Mouse (Mus musculus) natural killer cell, adult 2 months (primary cell): ENCODE data around the gene Cyren.

Experiments used
- DNase-seq, 2 experiments: peaks; one replicate each; pipeline ENCODE4 v3.0.0; 2022; ENCODE audit warnings: low spot score in 2 of 2

Gene Cyren

DNA sequence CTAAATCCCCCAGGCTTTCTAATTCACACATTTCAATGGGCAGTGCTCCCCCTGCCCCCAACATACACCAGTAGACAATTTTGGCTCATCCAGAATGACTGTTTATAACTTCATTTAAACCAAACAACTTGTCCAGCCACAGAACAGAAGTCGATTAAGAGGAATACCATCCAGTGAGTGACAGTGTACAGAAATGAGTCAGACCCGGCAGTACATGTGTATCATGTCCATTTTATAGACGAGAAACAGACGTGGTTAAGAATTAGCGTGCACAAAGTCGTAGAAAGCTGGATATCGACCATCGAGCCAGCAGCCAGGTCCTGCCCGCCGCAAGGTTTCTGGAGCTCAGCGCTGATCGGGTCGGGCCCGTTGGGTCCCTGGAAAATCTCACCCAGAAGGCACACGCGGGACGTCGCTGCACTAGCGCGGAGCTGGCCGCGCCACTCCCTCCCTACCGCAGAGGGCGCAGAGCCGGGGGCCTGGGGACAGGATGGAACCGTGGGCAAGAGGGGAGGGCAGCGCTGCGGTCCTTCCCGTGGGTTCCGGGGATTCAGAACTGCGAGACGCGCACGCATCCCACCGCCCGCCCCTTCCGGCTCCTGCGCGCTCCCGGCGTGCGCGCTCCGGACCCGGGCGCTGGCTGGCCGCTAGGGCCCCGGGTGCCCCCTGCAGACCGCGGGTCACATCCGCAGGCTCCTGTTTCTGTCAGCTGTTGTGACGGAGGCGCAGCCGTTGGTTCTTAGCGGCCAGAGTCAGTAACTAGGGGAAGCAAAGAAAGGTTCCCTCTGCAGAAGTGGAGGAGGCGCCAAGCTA is at the start of gene Cyren:
Gene Cyren, minus strand, starts transcription at position 552 of the 813 bp plus-strand sequence.
- peak; percentile 89 to 92 for DNase-seq

- no peak for DNase-seq
These were observed 49.7 kb upstream of the Cyren start for GRCm38 (mm10) chr6:34927594-34927993.

- peak; percentile 49 to 61 for DNase-seq
These were observed 49.3 kb upstream of the Cyren start for GRCm38 (mm10) chr6:34927156-34927555.

DNA sequence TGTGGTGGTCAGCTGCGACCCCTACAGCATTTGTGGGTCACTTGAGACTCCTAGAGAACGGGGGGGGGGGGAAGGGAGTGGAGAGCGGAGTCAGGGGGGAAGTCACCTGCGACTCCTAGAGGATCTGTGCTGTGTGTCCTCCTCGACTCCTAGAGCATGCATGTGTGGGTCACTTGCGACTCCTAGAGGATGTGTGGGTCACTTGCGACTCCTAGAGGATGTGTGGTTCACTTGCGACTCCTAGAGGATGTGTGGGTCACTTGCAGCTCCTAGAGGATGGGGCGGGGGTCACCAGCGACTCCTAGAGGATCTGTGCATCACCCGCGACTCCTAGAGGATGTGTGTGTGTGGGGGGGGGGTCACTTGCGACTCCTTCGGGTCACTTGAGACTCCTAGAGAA is 44.1 kb upstream of the Cyren start:
- DNase-seq: peak; percentile 13 to 42

- DNase-seq: no peak
These were observed 42.8 kb upstream of the Cyren start for GRCm38 (mm10) chr6:34920631-34921030.

- DNase-seq: no peak
These were observed 42.1 kb upstream of the Cyren start, which contains the start of gene Stra8 for GRCm38 (mm10) chr6:34919956-34920355. Gene Stra8, plus strand, starts transcription at chr6:34920163.

DNA sequence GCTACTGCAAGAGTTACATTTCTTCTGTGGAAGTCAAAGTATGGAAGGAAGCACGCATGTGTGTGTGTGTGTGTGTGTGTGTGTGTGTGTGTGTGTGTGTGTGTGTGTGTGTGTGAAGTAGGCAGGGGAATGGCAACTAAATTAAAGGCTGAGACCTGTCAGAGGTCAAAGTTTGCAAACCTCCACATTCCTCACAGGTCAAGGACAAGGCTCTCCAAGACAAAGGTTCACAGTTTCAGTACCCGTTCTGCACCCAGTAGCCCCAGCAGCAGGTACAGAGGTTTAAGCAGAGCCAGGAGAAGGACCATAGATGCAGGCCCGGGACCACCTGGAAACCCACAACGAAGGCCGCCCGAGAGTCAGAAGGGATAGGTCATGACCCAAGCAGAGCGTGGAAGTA is 41.3 kb upstream of the Cyren start:
- no peak for DNase-seq

- DNase-seq: no peak
These were observed 36.6 kb upstream of the Cyren start for GRCm38 (mm10) chr6:34914462-34914861.

DNA sequence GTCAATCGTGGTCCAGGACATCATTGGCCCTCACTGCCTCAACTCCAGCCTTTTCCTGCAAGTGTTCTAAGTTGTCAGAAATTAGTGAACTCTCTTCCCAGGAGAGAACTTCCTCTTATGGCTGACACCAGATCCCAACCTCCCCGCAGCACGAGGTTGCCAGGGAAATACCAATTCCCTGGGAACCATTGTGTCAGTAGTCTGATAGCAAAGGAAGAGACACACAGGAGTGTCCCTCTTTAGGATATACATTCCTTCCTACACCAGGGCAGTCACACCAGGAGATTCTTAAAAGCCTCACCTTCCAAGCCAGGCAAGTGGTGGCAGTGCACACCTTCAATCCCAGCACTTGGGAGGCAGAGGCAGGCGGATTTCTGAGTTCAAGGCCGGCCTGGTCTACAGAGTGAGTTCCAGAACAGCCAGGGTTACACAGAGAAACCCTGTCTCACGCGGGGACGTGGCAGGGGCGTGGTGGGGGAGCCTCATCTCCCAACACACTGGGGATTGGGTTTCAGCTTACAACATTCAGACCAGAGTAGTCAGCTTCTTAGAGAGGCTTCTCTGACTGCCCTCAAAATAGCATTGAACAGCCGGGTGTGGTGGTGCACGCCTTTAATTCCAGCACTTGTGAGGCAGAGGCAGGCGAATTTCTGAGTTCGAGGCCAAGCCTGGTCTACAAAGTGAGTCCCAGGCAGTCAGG is 35.6 kb upstream of the Cyren start:
- no peak for DNase-seq

- DNase-seq: peak; percentile 89 to 93
These were observed 32.7 kb upstream of the Cyren start, which contains the start of gene Wdr91 for GRCm38 (mm10) chr6:34910371-34911219. Gene Wdr91, minus strand, starts transcription at chr6:34910876.

DNA sequence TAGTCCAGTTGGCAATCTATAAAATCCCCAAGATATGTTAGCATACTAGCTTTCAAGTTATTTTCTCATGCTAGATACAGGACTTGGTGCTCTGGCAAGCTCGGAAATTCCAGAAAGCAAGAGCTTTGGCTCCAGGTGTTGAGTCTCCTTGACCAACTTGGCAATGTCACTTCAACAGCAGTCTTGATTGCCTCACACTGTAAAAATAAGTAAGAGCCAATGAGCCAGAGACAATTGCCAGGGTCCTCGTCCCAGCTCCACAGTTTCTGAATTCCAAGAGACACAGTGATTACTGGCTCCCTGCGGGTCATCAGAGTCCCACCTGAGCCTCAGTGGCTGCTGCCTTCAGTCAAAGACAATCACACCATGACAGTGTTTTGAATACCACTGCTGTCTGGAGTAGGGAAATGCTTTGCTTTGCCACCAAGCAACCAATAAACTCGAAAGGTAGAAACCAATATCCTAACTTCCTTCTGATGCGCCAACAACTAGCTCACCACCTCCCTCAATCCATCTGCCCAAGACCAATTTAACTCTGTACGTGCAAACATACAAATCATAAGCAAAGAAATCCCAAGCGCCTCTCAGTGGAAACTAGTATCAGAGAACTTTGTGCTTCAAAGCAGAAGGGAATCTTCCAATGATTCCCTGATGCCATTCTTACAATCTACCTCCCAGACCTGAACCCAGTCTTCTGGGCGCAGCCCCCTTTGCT is 31.9 kb upstream of the Cyren start:
- no peak for DNase-seq

- no peak for DNase-seq
These were observed 29.9 kb upstream of the Cyren start for GRCm38 (mm10) chr6:34907696-34908260.

DNA sequence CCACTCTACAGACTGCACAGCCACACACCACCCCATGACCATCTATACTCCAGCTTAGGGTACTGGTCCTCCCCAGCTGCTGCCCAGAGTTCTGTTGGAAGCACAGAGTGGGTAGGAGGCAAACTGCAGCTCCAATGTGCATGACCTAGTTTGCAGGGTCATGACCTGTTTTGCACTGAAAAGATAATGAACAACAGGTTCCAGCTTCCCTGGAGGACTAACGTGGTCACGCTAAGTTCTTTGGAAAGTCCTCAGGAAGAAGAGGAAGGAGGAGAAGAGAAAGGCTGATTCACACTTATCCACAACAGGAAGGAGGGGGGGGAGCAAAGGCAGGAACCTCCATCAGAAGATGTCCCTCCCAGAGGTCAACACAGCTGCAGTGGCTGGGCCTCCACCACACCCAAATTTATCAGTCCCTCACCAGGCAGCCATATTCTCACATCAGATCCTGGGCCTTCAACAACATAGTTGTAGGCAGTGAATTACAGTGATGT is 29.3 kb upstream of the Cyren start:
- no peak for DNase-seq

GRCm38 (mm10) chr6:34906661-34907060 is 28.8 kb upstream of the Cyren start:
- DNase-seq: no peak

DNA sequence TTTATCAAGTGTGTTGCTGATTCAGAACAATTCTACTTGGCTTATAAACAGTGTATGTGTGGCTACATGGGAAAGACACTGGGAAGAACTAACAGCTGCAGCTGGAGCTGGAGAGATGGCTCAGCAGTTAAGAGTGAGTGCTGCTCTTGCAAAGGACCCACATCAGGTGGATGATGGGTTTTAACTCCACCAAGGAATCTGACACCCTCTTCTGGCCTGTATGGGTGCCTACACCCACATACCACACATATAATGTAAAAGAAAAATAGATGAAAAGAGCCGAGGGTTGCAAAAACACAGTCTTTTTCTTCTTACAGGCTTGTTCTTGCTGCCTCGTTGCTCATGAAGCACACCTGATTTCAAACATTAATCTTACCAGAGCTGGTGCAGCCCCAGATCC is 28.3 kb upstream of the Cyren start:
- DNase-seq: no peak

GRCm38 (mm10) chr6:34904361-34904760 is 26.5 kb upstream of the Cyren start:
- DNase-seq: no peak

DNA sequence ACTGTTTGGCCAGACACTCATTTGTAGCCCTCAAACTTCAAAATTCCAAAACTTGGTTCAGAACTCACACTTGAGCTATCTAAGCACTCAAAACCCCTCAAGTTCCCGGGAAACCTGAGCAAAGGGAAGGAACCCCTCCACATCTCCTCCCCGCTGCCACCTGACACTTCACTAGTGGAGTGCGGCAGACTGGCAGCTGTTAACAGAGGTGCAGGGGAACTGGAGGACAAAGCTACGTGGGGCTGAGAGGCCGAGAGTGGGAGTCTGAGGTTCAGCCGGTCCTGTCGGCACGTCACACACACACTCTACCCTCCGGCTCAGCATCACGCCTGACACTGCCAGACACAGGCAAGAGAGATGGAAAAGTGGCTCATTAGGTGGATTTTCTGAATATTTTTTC is 26.0 kb upstream of the Cyren start:
- DNase-seq: no peak

- no peak for DNase-seq
These were observed 25.6 kb upstream of the Cyren start for GRCm38 (mm10) chr6:34903441-34903840.

- DNase-seq: no peak
These were observed 24.7 kb upstream of the Cyren start for GRCm38 (mm10) chr6:34902578-34902977.

GRCm38 (mm10) chr6:34901911-34902444 is 24.1 kb upstream of the Cyren start:
- DNase-seq: peak; percentile 36 to 63

DNA sequence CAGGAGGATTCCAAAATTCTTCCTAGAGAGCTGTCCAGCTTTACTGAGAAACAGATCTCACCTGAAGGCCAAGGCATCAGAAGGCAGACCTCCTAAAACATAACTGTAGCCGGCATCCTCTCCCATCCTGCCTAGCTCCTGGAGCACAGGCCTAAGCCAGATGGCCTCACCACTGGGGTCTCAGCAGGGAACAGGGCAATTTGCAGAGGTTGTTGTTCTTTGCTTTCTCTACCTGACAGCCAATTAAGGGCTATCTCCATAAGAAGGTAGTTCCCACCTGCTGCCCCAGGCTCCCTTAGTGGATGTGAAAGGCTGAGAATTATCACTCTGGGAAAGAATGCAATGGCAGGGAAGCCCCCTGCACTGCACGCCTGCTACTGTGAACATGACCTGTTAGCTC is 23.1 kb upstream of the Cyren start:
- DNase-seq: no peak
